Mouse (Mus musculus) layer of hippocampus, adult 8-10 months (tissue): ENCODE data around the gene Rhobtb1. TPM values are rescaled to one million over a fixed set of nuclear protein-coding genes. Genes with fewer than 3 reads are reported as not detected.
A peak's percentile ranks its signal among the peaks of the same experiment; 100 is the strongest.

Experiments used
- DNase-seq, 2 experiments: peaks; one replicate each; pipeline ENCODE4 v3.0.0; 2022; ENCODE audit warnings: low spot score in 2 of 2
- total RNA-seq, 4 experiments: library from RNA; stranded (reverse); gene quantifications; 2 replicates each; pipeline ENCODE4 v1.2.4; 2022

Gene Rhobtb1
- total RNA-seq, result 1 to 10 TPM; 5.2 to 5.8 (median 5.4) TPM

DNA sequence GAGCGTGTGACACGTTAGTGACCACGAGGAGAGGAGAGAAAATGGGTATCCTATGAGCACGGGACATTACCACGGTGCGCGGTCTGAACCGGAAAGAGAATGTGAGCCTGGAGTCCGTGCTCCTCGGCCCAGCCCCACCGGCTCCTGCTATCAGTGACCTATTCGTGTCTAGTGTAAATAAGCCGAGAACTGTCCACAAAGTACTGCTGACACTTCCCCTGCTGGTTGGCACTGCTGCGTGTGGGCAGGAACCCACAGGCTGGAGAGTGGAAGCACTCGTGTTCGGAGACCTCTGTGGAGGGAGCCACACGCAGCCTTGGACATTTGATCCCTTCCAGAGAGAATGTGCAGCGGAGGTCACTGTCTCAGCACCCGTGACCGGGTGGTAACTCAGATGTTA, at the start of gene Rhobtb1:
Gene Rhobtb1 (plus strand): TSS at position 390 of the 400 bp plus-strand sequence.
- DNase-seq, result no peak

DNA sequence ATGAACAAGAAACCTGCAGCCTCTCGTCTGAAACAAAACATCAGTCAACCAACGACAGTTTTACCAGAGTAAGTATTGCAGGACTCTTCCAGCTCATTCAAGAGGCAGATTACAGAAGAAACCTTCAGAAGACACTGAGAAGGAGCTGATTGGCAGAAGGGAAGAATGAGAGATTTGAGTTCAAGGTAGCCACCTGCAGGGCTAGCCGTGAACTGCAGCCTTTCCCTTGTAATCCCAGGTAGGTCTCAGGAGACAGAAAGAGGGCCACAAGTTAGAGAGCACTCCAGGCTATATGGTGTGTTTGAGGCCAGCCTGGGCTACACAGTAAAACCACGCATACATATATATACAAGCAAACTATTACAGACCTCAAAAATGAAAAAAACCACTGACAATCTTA, 49.2 kb upstream of the Rhobtb1 start:
- peak; percentile 13 to 59 for DNase-seq

DNA sequence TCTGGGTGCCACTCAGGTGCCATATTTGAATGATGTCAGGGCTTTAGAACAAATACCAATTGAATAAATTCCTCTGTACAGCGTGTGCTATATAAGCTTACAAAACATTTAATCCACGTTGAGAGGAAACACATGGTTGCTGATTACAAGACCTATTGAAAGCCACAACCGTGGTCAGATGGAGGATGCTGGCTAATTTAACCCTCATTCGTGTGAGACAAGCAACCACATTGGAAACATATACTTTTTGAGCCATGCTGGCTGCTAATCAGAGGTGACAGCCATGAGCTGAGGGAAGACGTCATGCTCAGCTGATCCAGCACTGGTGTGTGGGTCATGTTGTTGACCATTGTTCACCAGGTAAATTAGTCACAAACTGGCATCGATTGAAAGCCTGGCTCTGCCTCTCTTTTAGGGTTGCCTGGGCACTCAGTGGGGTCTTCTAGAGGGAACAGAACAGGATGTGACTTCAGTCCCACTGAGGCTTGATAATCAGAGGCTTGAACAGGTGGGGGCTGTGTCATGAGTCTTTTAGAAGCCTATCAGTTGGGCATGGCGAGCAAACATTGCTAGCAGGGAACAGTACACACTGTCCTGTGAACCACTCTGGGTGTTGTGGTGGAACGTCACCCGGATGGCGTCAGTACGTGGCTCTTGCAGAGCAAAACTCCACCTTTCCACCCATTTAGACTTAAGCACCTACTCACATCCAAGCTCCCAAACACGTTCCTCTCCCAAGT, 46.9 kb upstream of the Rhobtb1 start:
- DNase-seq, result no peak

DNA sequence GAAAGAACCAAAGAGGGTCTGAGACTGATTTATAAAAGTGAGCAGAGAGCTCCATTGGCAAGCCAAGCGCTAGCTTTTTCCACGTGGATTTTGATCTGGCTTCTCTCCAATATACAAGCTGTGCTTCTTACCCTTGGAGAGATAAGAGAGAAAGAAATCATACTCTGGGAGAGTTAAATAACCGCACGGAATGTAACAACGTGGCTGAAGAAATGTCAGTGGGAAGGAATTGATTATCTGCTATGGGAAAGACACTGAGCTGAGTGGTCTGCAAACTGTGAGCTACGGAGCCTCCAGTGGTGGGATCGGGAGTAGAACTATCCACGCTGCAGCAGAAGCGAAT, 46.4 kb upstream of the Rhobtb1 start:
- DNase-seq, result no peak

DNA sequence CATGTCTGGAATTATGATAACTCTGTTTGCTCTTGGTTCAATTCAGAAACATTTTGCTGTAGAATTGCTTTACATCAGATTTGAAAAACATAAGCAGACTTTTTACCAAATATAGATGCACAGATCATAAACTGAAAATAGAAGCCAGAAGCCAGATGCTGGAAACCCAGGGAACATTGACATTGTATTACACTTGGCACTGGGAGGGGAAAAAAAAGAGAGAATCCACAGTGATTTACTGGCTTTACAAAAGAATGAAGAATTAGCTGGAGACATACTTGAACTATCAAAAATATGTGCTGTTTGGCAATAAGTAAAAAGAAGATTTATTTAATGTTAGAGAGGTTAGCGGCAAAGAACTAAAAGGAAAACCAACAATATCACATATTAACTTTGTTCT, 44.4 kb upstream of the Rhobtb1 start:
- no peak for DNase-seq

DNA sequence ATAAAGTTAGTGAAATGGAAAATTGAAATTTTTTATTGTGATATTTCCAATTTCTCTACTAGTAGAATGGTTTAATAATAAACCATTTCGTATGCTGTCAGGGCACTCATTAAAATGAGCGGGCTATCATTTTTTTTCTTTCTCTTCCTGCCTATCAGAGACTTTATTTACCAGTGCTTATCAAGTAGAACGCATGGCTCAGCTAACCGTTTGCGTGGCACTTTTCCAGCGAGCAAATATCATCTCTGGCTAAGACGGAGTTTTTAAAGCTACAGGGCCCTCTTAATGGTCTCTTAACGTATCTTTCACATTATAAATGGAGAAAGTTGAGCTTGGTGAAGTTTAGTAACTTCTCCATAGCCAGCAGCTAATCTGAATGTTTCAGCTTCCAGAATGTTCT, 44.0 kb upstream of the Rhobtb1 start:
- no peak for DNase-seq

DNA sequence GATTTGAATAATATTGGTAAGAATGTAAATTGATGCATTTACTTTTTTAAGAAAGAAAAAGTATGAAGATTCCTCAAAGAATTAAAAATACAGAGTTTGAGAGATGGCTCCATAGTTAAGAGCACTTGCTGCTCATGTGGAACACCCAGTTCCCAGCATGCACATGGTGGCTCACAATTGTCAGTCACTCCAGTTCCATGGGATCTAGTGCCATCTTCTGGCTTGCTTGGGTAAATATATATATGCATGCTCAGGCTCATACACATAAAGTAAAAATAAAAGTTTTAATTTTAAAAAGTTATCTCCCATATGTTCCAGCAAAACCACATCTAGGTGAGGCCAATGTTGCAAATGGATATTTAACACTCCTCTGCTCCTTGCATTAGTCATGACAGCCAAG, 36.9 kb upstream of the Rhobtb1 start:
- DNase-seq, result no peak

DNA sequence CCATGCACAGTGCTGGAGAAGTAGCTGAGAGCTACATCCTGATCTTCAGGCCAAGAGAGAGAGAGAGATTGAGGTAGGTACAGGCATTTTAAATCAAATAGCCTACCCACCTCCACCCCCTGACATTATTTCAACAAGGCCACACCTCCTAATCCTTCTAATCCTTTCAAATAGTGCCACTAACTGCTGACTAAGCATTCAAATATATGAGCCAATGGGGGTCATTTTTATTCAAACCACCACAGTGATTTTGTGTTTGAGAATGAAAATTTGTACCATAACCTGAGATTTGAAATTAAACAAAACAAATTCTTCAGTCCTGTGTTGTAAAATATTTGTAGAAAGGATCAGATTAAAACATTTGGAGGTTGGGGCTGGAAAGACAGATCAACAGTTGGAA, 33.2 kb upstream of the Rhobtb1 start:
- no peak for DNase-seq

DNA sequence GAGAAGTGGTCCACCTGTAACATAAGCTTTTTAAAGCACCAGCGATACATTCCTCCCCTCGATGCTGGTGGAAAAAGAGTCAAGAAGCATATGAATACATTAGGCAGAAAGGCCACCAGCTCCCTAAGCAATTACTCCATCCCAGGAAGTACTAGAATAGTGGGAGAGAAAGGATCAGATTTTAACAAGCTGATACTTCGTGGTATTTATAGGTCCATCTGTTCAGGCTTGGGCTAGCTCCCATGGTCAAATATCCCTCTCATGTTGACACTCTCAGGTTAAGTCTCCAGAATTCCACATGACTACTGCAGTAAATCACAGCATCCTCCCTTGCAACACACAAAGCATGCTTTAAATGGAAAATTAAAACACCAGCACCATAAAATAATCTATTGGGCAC, 32.3 kb upstream of the Rhobtb1 start:
- no peak for DNase-seq

DNA sequence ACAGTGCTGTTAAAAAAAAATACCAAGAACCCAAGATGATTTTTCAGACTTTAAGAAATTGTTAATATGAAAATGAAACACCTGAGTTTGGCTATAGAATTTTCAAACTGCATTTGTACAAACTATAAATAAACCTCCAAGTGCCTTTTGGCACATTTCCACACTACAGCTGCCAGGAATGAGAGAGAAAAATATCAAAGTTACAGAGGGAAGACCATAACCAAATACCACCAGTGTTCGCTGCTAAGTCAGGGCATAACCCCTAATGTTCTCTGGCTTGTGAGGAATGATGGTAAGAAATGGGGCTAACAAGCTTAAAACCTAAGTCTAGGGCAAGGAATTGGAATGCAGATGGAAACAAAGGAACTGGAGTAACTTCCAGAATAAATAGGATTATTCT, 31.8 kb upstream of the Rhobtb1 start:
- DNase-seq, result no peak

DNA sequence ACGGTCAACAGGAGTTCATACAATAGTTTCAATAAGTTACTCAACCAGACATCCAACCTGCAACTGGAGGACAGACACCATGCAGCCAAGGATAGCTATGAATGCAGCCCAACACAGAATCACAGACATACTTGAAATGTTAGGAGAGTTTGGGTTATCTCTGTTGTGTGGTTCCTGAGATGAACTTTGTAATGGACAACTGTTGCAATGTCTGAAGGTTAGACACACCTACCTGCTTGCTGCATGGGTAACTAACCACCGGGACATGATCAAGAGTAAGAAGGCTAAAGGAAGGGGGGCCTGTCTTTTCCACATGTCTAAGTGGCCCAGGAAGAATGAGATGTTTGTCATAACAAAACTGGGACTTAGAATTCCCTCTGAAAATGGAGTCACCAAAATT, 24.7 kb upstream of the Rhobtb1 start:
- DNase-seq, result no peak

DNA sequence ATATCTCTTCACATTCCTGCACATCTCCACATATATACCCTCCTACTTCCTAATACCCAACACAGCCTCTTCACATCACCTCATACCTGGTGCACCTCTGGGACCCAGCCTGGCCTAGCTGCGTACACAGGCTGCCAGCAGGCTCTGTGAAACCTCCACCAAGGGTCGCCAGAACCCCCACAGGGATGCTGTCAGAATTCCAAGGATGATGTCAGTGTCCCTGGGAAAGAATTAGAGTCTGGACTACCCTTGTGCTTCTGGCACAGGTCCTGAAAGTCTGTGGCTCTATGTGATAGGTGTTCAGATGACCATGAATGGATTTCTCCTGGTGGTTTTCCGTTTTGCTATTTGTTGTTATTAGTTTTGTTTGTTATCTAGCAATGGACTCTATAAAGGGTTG, 22.7 kb upstream of the Rhobtb1 start:
- no peak for DNase-seq

DNA sequence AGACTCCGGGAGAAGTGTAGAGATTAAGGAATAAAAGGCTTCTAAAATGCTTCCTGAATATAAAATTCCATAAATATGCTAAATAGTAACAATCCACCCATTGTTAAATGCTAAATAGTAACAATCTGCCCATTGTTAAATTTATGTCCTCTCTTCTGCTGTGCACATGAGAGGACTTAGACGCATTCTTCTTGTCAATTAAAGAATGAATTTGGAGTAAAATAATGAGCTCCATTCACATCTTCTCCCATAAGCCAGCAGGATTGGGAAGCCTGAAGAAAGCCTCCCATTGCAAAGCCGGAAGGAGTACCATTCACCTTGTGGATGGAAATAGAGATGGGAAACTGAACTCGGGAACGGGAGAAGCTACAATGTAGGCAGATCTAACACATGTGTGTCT, 20.6 kb upstream of the Rhobtb1 start:
- DNase-seq, result no peak

DNA sequence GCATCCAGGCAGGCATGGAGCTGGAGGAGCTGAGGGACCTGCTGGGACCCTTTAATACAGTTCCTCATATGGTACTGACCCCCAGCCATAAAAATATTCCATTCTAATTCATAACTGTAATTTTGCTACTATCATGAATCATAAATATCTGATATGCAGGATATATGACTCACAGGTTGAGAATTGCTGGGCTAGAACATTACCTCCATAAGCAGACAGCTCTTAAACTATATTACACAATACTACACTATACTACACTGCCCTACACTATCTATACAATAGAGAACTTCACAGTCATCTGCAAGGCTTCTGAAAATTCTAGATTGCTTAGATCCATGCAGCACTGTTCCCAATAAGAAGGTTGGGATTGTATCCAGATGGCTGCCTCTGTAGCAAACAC, 16.9 kb upstream of the Rhobtb1 start:
- no peak for DNase-seq

DNA sequence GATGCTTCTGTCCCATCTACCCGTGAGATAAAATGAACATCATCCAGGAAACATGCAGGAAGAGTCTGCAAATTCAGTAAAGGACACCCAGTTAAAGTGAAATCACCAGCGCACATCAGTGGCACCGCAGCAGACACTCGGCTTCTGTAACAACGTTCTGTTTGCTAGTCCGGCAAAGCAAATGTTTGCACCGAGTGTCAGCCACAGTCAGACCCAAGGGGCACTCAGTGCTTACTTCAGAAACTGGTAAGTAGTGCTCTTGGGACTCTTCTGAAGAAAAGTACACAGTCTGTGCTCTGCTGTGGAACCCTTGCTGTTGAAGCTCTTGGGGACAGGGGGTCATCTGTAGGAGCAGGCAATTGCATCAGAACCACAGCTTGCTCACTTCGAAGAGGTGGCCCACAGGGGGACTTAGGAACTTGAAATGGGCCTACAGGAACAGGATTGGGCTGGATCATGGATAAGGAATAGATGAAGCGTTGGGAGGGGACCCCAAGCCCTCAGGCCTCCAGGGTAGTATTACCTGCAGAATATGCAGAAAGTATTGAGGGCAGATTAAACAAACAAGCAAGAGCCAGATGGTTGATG, 14.9 kb upstream of the Rhobtb1 start:
- no peak for DNase-seq

DNA sequence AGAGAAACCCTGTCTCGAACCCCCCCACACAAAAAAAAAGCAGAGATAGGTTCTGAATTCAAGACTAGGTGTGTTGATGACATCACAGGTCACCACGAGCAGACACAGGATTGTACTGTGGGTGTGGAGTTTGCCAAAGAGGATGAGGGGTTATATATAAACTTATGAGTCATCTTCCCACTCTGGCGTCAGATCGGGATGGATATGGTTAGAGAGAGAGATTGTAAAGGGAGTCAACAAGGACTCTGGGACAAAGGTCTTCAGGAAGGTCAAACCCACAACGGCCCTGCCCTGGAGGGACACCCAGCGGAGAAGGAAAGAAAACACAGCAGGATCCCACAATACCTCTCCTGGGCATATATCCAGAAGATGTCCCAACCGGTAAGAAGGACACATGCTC, 2.0 kb upstream of the Rhobtb1 start:
- no peak for DNase-seq

DNA sequence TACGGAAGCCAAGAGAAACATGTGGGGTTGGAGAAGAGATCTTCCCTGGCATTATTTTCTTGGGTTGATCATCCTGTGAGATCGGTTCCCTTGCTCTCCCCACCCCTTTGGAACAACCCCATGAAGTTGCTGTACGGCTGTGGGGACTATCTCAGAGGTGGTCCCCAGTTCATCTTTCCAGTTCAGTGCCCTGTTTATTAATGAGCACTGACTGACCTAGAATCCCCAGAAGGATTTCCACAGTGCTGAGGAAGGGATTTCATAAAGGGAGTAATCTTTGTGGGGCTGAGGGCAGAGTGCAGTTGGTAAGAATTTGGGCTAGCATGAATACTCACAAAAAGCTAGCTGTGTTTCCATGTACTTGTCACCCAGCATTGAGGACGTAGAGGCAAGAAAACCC, 1.7 kb downstream of the Rhobtb1 start:
- no peak for DNase-seq

DNA sequence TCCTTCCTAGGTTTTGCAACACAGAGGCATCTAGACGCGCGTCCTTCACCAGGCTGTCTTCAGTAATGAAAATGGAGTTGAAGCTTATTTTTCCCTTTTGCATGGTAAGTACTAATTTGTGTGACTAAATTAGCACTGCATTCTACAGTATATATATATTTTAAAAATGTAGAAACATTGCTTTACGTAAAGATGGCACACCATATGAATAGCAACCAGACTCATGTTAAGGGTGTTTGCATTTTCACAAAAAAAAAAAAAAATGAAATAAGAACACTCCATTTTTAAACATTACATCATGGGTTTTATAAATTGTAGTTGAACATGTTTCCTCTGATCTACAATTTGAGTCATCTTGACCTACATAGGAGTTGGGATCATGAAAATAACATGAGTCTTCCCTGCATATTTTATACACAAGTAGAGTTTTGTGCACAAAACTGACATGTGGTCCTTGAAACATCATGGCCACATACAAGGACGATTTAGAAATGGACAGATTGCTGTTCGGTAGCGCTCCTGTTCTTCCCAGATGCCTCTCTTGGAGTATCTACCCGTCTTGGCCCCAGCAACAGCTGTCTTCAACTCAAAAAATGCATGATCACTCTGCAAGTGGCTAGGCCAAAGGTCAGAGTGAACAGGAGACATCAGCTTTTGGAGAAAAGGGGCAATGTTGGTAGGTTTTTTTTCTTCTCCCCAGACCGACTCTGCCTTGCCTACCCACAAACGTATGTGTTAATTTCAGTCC, 4.4 kb downstream of the Rhobtb1 start:
- no peak for DNase-seq

DNA sequence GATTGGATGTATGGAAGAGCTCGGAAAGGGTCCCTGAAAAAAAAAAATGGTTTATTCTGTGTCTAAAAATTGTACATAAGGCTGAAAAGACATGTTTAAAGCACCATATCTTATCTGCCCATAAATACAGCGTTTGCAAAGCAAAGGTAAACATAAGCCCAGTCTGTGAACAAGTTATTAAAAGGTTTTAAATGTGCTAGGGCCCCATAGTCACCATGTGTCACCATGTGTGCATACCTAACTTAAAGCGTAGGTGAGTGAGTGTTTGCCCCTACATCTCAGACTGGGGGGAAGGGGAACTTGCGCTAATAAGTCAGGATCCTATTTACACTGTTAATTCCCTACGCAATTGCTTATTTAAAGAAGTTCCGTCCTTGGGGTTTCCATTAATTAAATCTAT, 5.2 kb downstream of the Rhobtb1 start:
- no peak for DNase-seq

DNA sequence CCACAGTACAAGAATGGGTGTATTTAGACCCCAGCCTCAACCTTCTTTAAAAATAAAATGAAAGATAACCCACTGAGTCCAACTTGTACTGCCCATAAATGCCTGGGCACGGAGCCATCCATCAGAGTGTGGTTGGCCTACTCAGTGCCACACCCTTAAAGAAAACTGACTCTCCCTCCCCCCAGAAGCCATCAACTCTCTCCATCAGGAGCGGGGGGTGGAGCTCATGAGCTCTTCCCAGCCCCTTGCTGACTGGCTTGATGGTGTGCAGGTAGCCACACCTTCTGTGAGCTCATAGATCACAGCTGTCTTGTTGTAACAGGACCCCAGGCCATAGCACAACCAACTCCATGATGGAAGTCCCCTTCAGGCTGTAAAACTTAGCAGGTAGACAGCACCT, 6.2 kb downstream of the Rhobtb1 start:
- no peak for DNase-seq

DNA sequence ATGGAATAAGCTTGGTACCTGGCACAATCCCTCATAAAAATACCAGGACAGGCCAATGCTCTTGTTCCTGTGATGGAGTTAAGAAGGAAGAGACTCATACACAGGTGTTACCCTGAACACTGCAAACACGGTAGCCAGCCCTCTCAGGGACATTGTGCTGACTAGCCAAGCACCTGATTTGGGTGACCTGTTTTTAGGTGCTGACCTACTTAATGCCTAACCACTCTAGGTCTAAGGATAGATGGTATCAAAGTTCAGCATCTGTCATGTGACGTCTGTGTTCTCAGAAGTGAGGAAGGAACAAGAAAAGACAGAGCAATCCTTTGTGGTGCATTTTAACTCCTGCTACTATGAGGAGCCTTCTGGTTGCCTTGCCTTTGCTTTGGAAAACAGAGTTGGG, 9.6 kb downstream of the Rhobtb1 start:
- no peak for DNase-seq

DNA sequence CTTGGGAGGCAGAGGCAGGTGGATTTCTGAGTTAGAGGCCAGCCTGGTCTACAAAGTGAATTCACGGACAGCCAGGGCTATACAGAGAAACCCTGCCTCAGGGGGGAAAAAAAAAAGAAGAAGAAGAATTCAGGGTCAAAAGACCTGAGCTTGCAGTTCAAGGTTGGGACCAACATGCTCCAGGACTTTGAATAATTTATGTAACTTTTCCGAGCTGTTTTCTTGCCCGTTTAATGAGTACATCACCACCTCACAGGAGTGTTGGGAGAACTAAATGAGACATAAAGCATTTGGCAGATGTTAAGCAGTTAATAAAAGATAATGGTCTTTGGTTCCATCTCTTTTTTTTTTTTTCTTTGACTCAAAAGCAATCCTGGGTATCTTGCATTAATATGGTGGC, 10.3 kb downstream of the Rhobtb1 start:
- no peak for DNase-seq

DNA sequence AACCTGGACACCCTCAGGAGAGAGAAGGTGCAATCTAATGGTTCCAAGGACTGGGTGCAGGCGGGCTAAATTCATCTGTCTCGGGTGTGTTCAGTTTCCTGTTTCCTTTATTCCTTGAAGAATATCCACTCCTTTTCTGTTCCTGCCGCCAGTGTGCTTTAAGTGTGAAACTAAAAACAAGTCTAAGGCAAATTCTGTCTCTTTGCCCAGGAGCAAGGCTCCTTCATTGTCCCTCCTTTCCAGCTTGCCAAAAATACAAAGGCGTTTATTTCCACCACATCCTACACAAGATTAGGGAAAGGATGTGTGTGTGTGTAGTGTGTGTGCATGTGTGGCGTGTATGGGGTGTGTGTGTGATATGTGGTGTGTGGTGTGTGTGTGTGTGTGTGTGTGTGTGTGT, 11.3 kb downstream of the Rhobtb1 start:
- no peak for DNase-seq
